Mouse (Mus musculus): ENCODE measurements around the gene Zdhhc3.

- TF ChIP-seq CTCF (IDR thresholded peaks at IDR 0.05; ENCODE audit: control insufficient read depth, insufficient read depth, insufficient replicate concordance, low read depth, low read length): no peak
- no peak for TF ChIP-seq POLR2A (IDR thresholded peaks at IDR 0.05; ENCODE audit: control insufficient read depth, low read depth, low read length)
Measured at GRCm38 (mm10) chr9:123161792-123162191, 48.8 kb upstream of the Zdhhc3 start.

Measured in testis, adult 2 months (tissue).